Mouse (Mus musculus) heart, adult 2 months (tissue): ENCODE data around the gene Nup93. TPM values are rescaled to one million over a fixed set of nuclear protein-coding genes. Genes with fewer than 3 reads are reported as not detected.
"Not testable (repeated sequence)": the region's sequence is repeated elsewhere in the genome, so short reads cannot be mapped to it uniquely, and the experiment has no call there.

Experiments
- DNase-seq, 2 experiments: peaks; one replicate each; pipeline ENCODE4 v3.0.0; 2021
- H3K27ac ChIP-seq: fragments of 200-600 bp; 2 replicates; pipeline ENCODE4 v1.8.1; 2022
- H3K27me3 ChIP-seq: fragments of 200-500 bp; 2 replicates; pipeline ENCODE4 v1.6.1; 2012; ENCODE audit warnings: mild to moderate bottlenecking, low read length, inconsistent platforms, mixed read lengths; ENCODE audit not compliant: control insufficient read depth, insufficient read depth
- H3K36me3 ChIP-seq: fragments of 200-500 bp; 2 replicates; pipeline ENCODE4 v1.6.1; 2012; ENCODE audit warnings: low read length, inconsistent platforms; ENCODE audit not compliant: control insufficient read depth, insufficient read depth
- H3K4me1 ChIP-seq: fragments of 200-500 bp; 2 replicates; pipeline ENCODE4 v1.6.1; 2011; ENCODE audit warnings: low read length; ENCODE audit not compliant: control insufficient read depth, insufficient read depth
- H3K4me3 ChIP-seq: fragments of 200-600 bp; 2 replicates; pipeline ENCODE4 v1.8.1; 2022
- H3K79me2 ChIP-seq: fragments of 200-500 bp; replicated peaks from 2 replicates; pipeline ENCODE4 v1.6.1; 2012; ENCODE audit warnings: mild to moderate bottlenecking, inconsistent platforms, low read length, moderate library complexity, mixed read lengths; ENCODE audit not compliant: control insufficient read depth, insufficient read depth
- H3K9ac ChIP-seq: fragments of 200-500 bp; 2 replicates; pipeline ENCODE4 v1.6.1; 2012; ENCODE audit warnings: low read depth, mild to moderate bottlenecking, control low read depth, inconsistent platforms, low read length, mixed read lengths
- CTCF ChIP-seq: fragments of 200-600 bp; IDR thresholded peaks from 2 replicates; pipeline ENCODE4 v1.8.1; 2022; ENCODE audit warnings: antibody characterized with exemption, mild to moderate bottlenecking, moderate library complexity
- EP300 ChIP-seq: fragments of 200-500 bp; IDR thresholded peaks from 2 replicates; pipeline ENCODE4 v1.6.1; 2011; ENCODE audit warnings: low read depth, low read length, control low read depth; ENCODE audit not compliant: insufficient read depth
- POLR2A ChIP-seq: fragments of 200-500 bp; IDR thresholded peaks from 2 replicates; pipeline ENCODE4 v1.6.1; 2011; ENCODE audit warnings: mild to moderate bottlenecking, low read depth, low read length, control low read depth; ENCODE audit not compliant: insufficient read depth
- WGBS: fragments of 180-500 bp; shearing (Covaris S2); methylation state at CpG from one replicate; pipeline ENCODE4 v1.1.7; 2018; 5-methylcytosine and 5-hydroxymethylcytosine counted together
- intact Hi-C: fragments of 180-260 bp; cut with DNase I; formaldehyde crosslinking; loops from one replicate; pipeline ENCODE4 v1.15.1; 2025
- long read RNA-seq: library from polyadenylated mRNA; stranded (forward); transcript quantifications from one replicate; pipeline ENCODE4 v2.0.0, GENCODE M21; 2021
- polyA plus RNA-seq: library from polyadenylated mRNA; depleted of rRNA; stranded (reverse); fragments of >200 nt; gene quantifications from 2 replicates; pipeline ENCODE4 v1.2.3, GENCODE M21; 2012; rRNA removed
- total RNA-seq, 2 experiments: library from RNA; stranded (reverse); gene quantifications; 2 replicates each; pipeline ENCODE4 v1.2.3; 2021

Nup93 gene
- total RNA-seq = 10 to 100 TPM; 13.7 to 15.5 TPM
- polyA plus RNA-seq = 11.7 and 18.4 TPM in 2 replicates
- long read RNA-seq, transcript Nup93-201 (22 exons, 2,707 nt) = major isoform, 22 of 24 reads
- long read RNA-seq, partial matches to known transcripts = 0 of 24 reads
- long read RNA-seq, other reads (novel, unspliced or antisense) = 2 of 24 reads

GRCm38 (mm10) chr8:94214252-94215173, at the start of gene Nup93:
TSS of gene Nup93 (plus strand) at chr8:94214564.
- Histone ChIP-seq H3K79me2 (no peaks in the 10 kb centered on the region), H3K27me3 (no peaks in the 10 kb centered on the region), H3K4me1 (peaks cover 3% of the 10 kb centered on the region), H3K9ac (peak within 1 kb of the TSS; percentile 82), H3K27ac (peak within 1 kb of the TSS; percentile 82), H3K4me3 (peak within 1 kb of the TSS; percentile 92), H3K36me3 (no peaks in the 10 kb centered on the region)
- peak; percentile 96 for TF ChIP-seq POLR2A
- TF ChIP-seq EP300 = peak; percentile 76
- TF ChIP-seq CTCF = peak; percentile 42
- intact Hi-C loops = loop anchor here (5.0 kb wide), 1 partner anchor 117 kb away; the partner anchor contains the start of gene Bbs2
- WGBS = under 1% methylated on average over 68 of the region's 68 CpGs
- peak; percentile 96 to 98 for DNase-seq

DNA sequence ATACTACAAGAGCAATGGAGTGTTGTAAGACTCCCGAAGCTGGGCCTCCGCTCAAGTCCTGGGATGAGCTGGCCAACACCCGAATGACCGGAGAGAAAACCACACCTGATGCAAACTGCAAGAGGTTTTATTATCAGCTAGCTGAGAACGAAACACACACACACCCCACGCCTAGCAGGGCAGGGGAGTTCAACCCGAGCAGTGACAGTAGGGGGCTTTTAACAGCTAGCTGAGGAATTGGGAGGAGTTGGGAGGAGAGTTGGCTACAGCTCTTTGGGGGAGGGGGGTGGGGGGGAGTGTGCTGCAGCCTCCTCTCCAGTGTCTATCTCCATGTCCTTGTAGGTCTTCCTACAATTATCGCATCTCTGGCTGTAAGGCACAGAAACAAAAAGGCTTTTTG, 48.6 kb upstream of the Nup93 start:
- not testable (repeated sequence) for DNase-seq, H3K79me2 ChIP-seq, H3K36me3 ChIP-seq, H3K9ac ChIP-seq, H3K27me3 ChIP-seq, H3K4me1 ChIP-seq, H3K27ac ChIP-seq, H3K4me3 ChIP-seq
- intact Hi-C loops = loop anchor here (2.0 kb wide), 1 partner anchor 21 kb away; no protein-coding TSS in a partner anchor
- 74% methylated on average over 8 of the region's 8 CpGs for WGBS

GRCm38 (mm10) chr8:94167244-94167643, 47.1 kb upstream of the Nup93 start:
- H3K27me3 ChIP-seq = no peaks in the 10 kb centered on the region
- H3K36me3 ChIP-seq = no peaks in the 10 kb centered on the region
- no peak overlapping the region for H3K9ac ChIP-seq
- DNase-seq = peak; percentile 81 to 94
- H3K27ac ChIP-seq = no peak overlapping the region
- H3K79me2 ChIP-seq = no peaks in the 10 kb centered on the region
- 6% methylated on average over 6 of the region's 6 CpGs for WGBS
- TF ChIP-seq CTCF = no peak; the same call in 1 of the 2 replicates
- TF ChIP-seq EP300 = peak; percentile 57; the same call in 1 of the 2 replicates
- TF ChIP-seq POLR2A = no peak
- no peak overlapping the region for H3K4me3 ChIP-seq
- intact Hi-C loops = loop anchor here (1.0 to 2.0 kb wide), 2 partner anchors 20 to 32 kb away; no protein-coding TSS in a partner anchor
- H3K4me1 ChIP-seq = peaks cover 7% of the 10 kb centered on the region

GRCm38 (mm10) chr8:94169547-94169946, 44.8 kb upstream of the Nup93 start:
- no peaks in the 10 kb centered on the region for H3K79me2 ChIP-seq
- no peak overlapping the region for H3K4me3 ChIP-seq
- TF ChIP-seq CTCF (no peak), EP300 (no peak), POLR2A (no peak)
- WGBS = 90% methylated on average over 5 of the region's 5 CpGs
- peaks cover 7% of the 10 kb centered on the region for H3K4me1 ChIP-seq
- H3K27ac ChIP-seq = no peak overlapping the region
- intact Hi-C loops = no loop called here
- DNase-seq = no peak
- no peak overlapping the region for H3K9ac ChIP-seq
- no peaks in the 10 kb centered on the region for H3K27me3 ChIP-seq
- no peaks in the 10 kb centered on the region for H3K36me3 ChIP-seq

- Histone ChIP-seq H3K27me3 (no peaks in the 10 kb centered on the region), H3K4me3 (peak overlapping the region; percentile 57; the same call in 1 of the 2 replicates), H3K4me1 (peaks cover 7% of the 10 kb centered on the region), H3K9ac (no peak overlapping the region), H3K27ac (no peak overlapping the region), H3K79me2 (no peaks in the 10 kb centered on the region), H3K36me3 (no peaks in the 10 kb centered on the region)
- intact Hi-C loops = no loop called here
- TF ChIP-seq CTCF = no peak
- TF ChIP-seq EP300 = no peak
- TF ChIP-seq POLR2A = no peak
- DNase-seq = peak; percentile 50 to 53
- 22% methylated on average over 10 of the region's 10 CpGs for WGBS
Observed at GRCm38 (mm10) chr8:94171321-94171755, 43.0 kb upstream of the Nup93 start.
